Mouse (Mus musculus) C2C12 (cell line): ENCODE data around the gene Ahrr.

Source experiments
- CTCF ChIP-seq: IDR thresholded peaks from one replicate; pipeline ENCODE4 v1.5.1; 2011; ENCODE audit not compliant: control insufficient read depth, insufficient read depth, insufficient read length
- USF1 ChIP-seq: IDR thresholded peaks from one replicate; pipeline ENCODE4 v1.6.1; 2011; ENCODE audit warnings: low read depth, mild to moderate bottlenecking, control low read depth, moderate library complexity

GRCm38 (mm10) chr13:74246494-74246893 is 45.6 kb downstream of the Ahrr start:
- TF ChIP-seq USF1 (no peak), CTCF (no peak)
